23 mouse cellular contexts compared by ENCODE assay signal in the genomic region with DNA sequence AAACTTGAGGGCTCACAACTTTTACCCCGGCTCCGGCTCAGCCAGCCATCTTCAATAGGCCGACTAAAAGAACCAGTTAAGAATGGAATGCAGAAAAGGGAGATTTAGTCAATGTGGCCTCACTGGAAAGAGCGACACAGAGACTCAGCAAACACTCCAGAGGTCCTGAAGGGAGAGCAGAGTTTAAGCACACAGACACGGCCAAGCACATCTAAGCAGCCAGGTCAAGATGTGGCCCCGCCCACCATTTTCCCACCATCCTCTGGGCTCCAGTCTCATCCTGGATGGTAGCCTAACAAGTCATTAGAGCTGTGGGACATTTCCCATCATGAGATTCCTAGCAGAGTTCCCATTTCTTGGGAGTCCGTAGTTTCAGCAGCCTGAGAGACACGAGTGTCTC. TPM values are rescaled to one million over a fixed set of nuclear protein-coding genes. Genes with fewer than 3 reads are reported as not detected.
"Had no signal": no experiment of that assay in that cellular context is flagged by ENCODE, and none has a peak within 500 bp of the region (broad histone marks: within the 10 kb centered on the region; RNA-seq: fewer than 3 reads in every experiment).

No protein-coding gene starts in this region.

- H3K27me3 ChIP-seq: limb, embryonic 12.5 days; midbrain, embryonic 12.5 days; neural tube, embryonic 15.5 days had no signal

- H3K4me2 ChIP-seq: limb, embryonic 12.5 days; midbrain, embryonic 12.5 days; neural tube, embryonic 15.5 days had no signal

- H3K9me3 ChIP-seq: limb, embryonic 12.5 days; midbrain, embryonic 12.5 days; neural tube, embryonic 15.5 days had no signal

- H3K36me3 ChIP-seq: midbrain, embryonic 12.5 days; neural tube, embryonic 15.5 days had no signal

- H3K27ac ChIP-seq: kidney, postnatal 0 days; liver, embryonic 14.5 days; midbrain, embryonic 12.5 days; neural tube, embryonic 15.5 days had no signal

- H3K4me3 ChIP-seq: limb, embryonic 12.5 days; midbrain, embryonic 12.5 days; myocyte; neural tube, embryonic 15.5 days had no signal

- H3K9ac ChIP-seq: limb, embryonic 12.5 days; liver, embryonic 14.5 days; neural tube, embryonic 15.5 days had no signal

- DNase-seq: kidney, adult 11 months; kidney, adult 9 months; kidney, postnatal 36 days; layer of hippocampus, adult 9-11 months; layer of hippocampus, postnatal 36 days; right cerebral cortex, adult 18-20 months; right cerebral cortex, postnatal 25 days; thymus, postnatal 4 days had no signal

RNA-seq across cellular contexts. Expression of a gene that starts 35.7 kb away (rescaled TPM):
- total RNA-seq: layer of hippocampus, adult 18-20 months; layer of hippocampus, postnatal 36 days; left cerebral cortex, adult 8-10 months; left cerebral cortex, postnatal 25 days; liver, adult 2 months; megakaryocyte, adult 5-6 weeks had no signal
- polyA plus RNA-seq: intestine, embryonic 14.5 days; kidney, postnatal 0 days; limb, embryonic 12.5 days; liver, adult 2 months; liver, embryonic 14.5 days; midbrain, embryonic 12.5 days; myocyte; neural tube, embryonic 11.5 days; neural tube, embryonic 15.5 days; small intestine, adult 2 months; stomach, embryonic 16.5 days had no signal

RNA-seq across cellular contexts. Expression of a gene that starts 52.9 kb away (rescaled TPM):
- total RNA-seq: layer of hippocampus, adult 18-20 months; layer of hippocampus, postnatal 36 days; left cerebral cortex, adult 8-10 months; left cerebral cortex, postnatal 25 days; liver, adult 2 months; megakaryocyte, adult 5-6 weeks had no signal
- polyA plus RNA-seq: intestine, embryonic 14.5 days; kidney, postnatal 0 days; limb, embryonic 12.5 days; liver, adult 2 months; liver, embryonic 14.5 days; midbrain, embryonic 12.5 days; myocyte; neural tube, embryonic 11.5 days; neural tube, embryonic 15.5 days; small intestine, adult 2 months; stomach, embryonic 16.5 days had no signal
